Mouse (Mus musculus): Measurements from ENCODE around the gene Igfbp3.

- TF ChIP-seq CTCF (IDR thresholded peaks at IDR 0.05; ENCODE audit: low read depth, low read length), result no peak
- TF ChIP-seq POLR2A (IDR thresholded peaks at IDR 0.05; ENCODE audit: borderline replicate concordance, low read depth, low read length), result no peak
Measured at GRCm38 (mm10) chr11:7187472-7187871, 26.3 kb downstream of the Igfbp3 start.

Data from bone marrow macrophage, adult 2 months (primary cell).